Mouse (Mus musculus): Measurements from ENCODE around the gene Vps35l.

GRCm38 (mm10) chr7:118852611-118853010 lies 112.6 kb downstream of the Vps35l start:
- TF ChIP-seq CTCF (IDR thresholded peaks at IDR 0.05; ENCODE audit: low read depth, low read length) (no peak), GATA1 (IDR thresholded peaks at IDR 0.05; ENCODE audit: borderline replicate concordance, low read length) (no peak), GATA2 (IDR thresholded peaks at IDR 0.05; ENCODE audit: borderline replicate concordance, low read depth, low read length) (no peak)

All from G1E (cell line).